11 mouse cellular contexts compared by ENCODE assay signal in genomic region chr2:35277686-35278085, GRCm38 (mm10). TPM values are rescaled to one million over a fixed set of nuclear protein-coding genes. Genes with fewer than 3 reads are reported as not detected.
DNase-seq lines count a peak whose midpoint lies in the region; ATAC-seq and TF ChIP-seq lines count a peak whose summit lies in the region.
"Had no signal": no experiment of that assay in that cellular context is flagged by ENCODE, and none has a peak within 500 bp of the region (broad histone marks: within the 10 kb centered on the region; RNA-seq: fewer than 3 reads in every experiment).

No protein-coding gene starts in this region.

- peak; percentile 64 for ATAC-seq in lung, embryonic 14.5 days (ENCODE audit: insufficient read depth)
- ATAC-seq: activated CD4-positive, CD25-positive, alpha-beta regulatory T cell, adult 4 months had no signal

- WGBS in lung, embryonic 14.5 days = 59% methylated on average over 3 of the region's 3 CpGs
- 78% methylated on average over 3 of the region's 3 CpGs for WGBS in forebrain, embryonic 10.5 days

- peak; percentile 72 to 77 for DNase-seq in cerebellum, postnatal 10 days
- DNase-seq in cerebellum, adult 9-10 months = no peak
- DNase-seq in right cerebral cortex, postnatal 10 days (ENCODE audit: low spot score in 2 of 2) = peak; percentile 54 to 56
- no peak for DNase-seq in right cerebral cortex, postnatal 14 days
- peak; percentile 82 for DNase-seq in lung, embryonic 14.5 days
- DNase-seq in urinary bladder, postnatal 4 days (ENCODE audit: low spot score in 2 of 2) = peak; percentile 79 to 82
- DNase-seq in left cerebral cortex, adult 2 months (ENCODE audit: extremely low spot score in 1 of 2, low spot score in 2 of 2) = no peak
- DNase-seq in forebrain, embryonic 10.5 days (ENCODE audit: extremely low spot score, low spot score) = no peak
- DNase-seq: embryo, embryonic 11 days; right cerebral cortex, postnatal 4 days had no signal

- intact Hi-C loops in left cerebral cortex, adult 2 months (cut with DNase I) = no loop called here

- no peaks in the 10 kb centered on the region for H3K9me3 ChIP-seq in lung, embryonic 14.5 days (ENCODE audit: low read depth, low read length)
- H3K9me3 ChIP-seq in forebrain, embryonic 10.5 days = no peaks in the 10 kb centered on the region

- peaks cover 6% of the 10 kb centered on the region; the same call in 1 of the 2 replicates for H3K27me3 ChIP-seq in lung, embryonic 14.5 days (ENCODE audit: insufficient read depth, low read length)
- peaks cover 29% of the 10 kb centered on the region for H3K27me3 ChIP-seq in forebrain, embryonic 10.5 days (ENCODE audit: poor library complexity, severe bottlenecking)

- H3K9ac ChIP-seq in lung, embryonic 14.5 days = no peak overlapping the region

- TF ChIP-seq CTCF in lung, embryonic 14.5 days (IDR thresholded peaks at IDR 0.05; ENCODE audit: low read depth) = no peak
- no peak for TF ChIP-seq CTCF in left cerebral cortex, adult 2 months (IDR thresholded peaks at IDR 0.05)

- H3K4me2 ChIP-seq in lung, embryonic 14.5 days = no peak overlapping the region

- no peak overlapping the region for H3K4me3 ChIP-seq in lung, embryonic 14.5 days (ENCODE audit: low read depth, low read length)
- no peak overlapping the region for H3K4me3 ChIP-seq in left cerebral cortex, adult 2 months
- H3K4me3 ChIP-seq in forebrain, embryonic 10.5 days = no peak overlapping the region

- peaks cover 19% of the 10 kb centered on the region for H3K4me1 ChIP-seq in lung, embryonic 14.5 days (ENCODE audit: insufficient read depth)
- peaks cover 18% of the 10 kb centered on the region for H3K4me1 ChIP-seq in forebrain, embryonic 10.5 days

- H3K27ac ChIP-seq in lung, embryonic 14.5 days (ENCODE audit: low read depth) = peak overlapping the region; percentile 79
- H3K27ac ChIP-seq in left cerebral cortex, adult 2 months = no peak overlapping the region
- no peak overlapping the region for H3K27ac ChIP-seq in forebrain, embryonic 10.5 days

- no peaks in the 10 kb centered on the region for H3K36me3 ChIP-seq in lung, embryonic 14.5 days (ENCODE audit: insufficient read depth)
- H3K36me3 ChIP-seq in forebrain, embryonic 10.5 days (replicated peaks) = no peaks in the 10 kb centered on the region

RNA-seq across cellular contexts. Expression of gene Gsn, which starts 21.5 kb away (rescaled TPM):
- 95.9 and 112 TPM in 2 replicates for polyA plus RNA-seq in lung, embryonic 14.5 days (2014; fragmentation: Nextera tagmentation; extraction: Ambion mirVana)
- 10 to 100 TPM; 37.6 to 38.2 TPM for total RNA-seq in left cerebral cortex, adult 2 months (2021)
- polyA plus RNA-seq in forebrain, embryonic 10.5 days (2016; fragmentation: Nextera tagmentation; extraction: Ambion mirVana) = 14.6 and 15.5 TPM in 2 replicates

RNA-seq across cellular contexts. Expression of gene Stom, which starts 59.1 kb away (rescaled TPM):
- polyA plus RNA-seq in lung, embryonic 14.5 days (2014; fragmentation: Nextera tagmentation; extraction: Ambion mirVana) = 30.6 and 33.3 TPM in 2 replicates
- total RNA-seq in left cerebral cortex, adult 2 months (2021) = 1 to 10 TPM; 6.3 to 6.7 TPM
- polyA plus RNA-seq in forebrain, embryonic 10.5 days (2016; fragmentation: Nextera tagmentation; extraction: Ambion mirVana) = 10.1 and 10.5 TPM in 2 replicates

Comparison
In these comparisons a context has a peak if more than half of its experiments do, and no peak if none do; other contexts are left out.
1. DNase-seq: peak in cerebellum, postnatal 10 days (2 of 2), right cerebral cortex, postnatal 10 days (2 of 2), lung, embryonic 14.5 days (single experiment) and urinary bladder, postnatal 4 days (2 of 2); none in cerebellum, adult 9-10 months (single experiment), right cerebral cortex, postnatal 14 days (single experiment), left cerebral cortex, adult 2 months (0 of 2) and forebrain, embryonic 10.5 days (single experiment).